Mouse (Mus musculus): ENCODE data around the gene Mark3.

- no peak for TF ChIP-seq CTCF (IDR thresholded peaks at IDR 0.05; ENCODE audit: low read depth, low read length)
- TF ChIP-seq GATA1 (IDR thresholded peaks at IDR 0.05; ENCODE audit: borderline replicate concordance, low read length) = no peak
- TF ChIP-seq POLR2AphosphoS5 (IDR thresholded peaks at IDR 0.05; ENCODE audit: insufficient replicate concordance, low read depth, low read length) = no peak
Measured at GRCm38 (mm10) chr12:111529192-111529591, 45.1 kb upstream of the Mark3 start.
